Mouse (Mus musculus) CD4-positive, CD25-positive, alpha-beta regulatory T cell, adult 2 months (primary cell): ENCODE data around the gene Mfsd14a.
"Not testable (repeated sequence)": the region's sequence is repeated elsewhere in the genome, so short reads cannot be mapped to it uniquely, and the experiment has no call there.

Experiments
- DNase-seq: peaks from one replicate; pipeline ENCODE4 v3.0.0-alpha.2; 2012; ENCODE audit warnings: low read depth, low spot score

The Mfsd14a gene

GRCm38 (mm10) chr3:116662463-116662863, at the start of gene Mfsd14a:
Gene Mfsd14a, minus strand, starts transcription at chr3:116662677.
- DNase-seq = peak; percentile 99

DNA sequence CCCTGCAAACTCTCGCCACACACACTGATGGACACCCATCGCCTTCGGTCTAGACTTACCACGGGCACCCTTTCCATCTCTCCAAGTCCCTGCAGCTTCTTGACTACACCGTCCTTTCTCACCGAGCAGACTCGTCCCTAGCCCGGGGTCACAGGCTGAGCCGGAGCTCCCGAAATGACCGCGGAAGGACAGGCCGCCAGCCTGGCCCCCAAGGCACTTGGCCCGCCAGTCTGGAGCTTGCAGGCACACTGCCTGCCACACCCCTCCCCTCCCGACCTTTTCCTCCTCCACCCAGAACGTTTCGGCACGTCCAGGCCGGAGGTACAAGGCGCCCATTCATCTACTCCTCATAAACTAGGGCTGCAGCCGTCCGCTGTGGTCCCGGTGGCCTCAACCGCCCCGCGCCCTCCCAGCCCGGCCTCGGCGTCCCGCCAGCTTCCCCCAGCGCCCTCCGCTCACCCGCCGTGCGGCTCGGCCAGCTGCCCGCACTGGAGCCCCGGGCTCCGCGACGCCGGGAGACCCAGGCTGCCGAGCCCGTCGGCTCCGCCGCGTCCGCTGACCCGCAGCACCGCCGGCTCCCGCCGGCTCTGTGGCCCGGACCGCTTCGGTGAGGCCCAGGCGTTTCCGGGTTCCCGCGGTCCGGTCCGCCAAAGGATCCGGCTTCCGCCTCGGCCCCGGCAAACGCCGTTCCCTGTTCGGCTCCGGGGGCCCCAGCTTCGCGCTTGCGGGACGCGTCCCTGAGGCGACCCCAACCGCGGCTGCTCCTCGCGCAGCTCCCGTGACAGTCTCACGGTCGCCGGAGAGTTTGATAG, 49.4 kb upstream of the Mfsd14a start:
- DNase-seq = peak; percentile 71

- peak; percentile 11 for DNase-seq
Measured at GRCm38 (mm10) chr3:116710941-116711340, 48.5 kb upstream of the Mfsd14a start.

DNA sequence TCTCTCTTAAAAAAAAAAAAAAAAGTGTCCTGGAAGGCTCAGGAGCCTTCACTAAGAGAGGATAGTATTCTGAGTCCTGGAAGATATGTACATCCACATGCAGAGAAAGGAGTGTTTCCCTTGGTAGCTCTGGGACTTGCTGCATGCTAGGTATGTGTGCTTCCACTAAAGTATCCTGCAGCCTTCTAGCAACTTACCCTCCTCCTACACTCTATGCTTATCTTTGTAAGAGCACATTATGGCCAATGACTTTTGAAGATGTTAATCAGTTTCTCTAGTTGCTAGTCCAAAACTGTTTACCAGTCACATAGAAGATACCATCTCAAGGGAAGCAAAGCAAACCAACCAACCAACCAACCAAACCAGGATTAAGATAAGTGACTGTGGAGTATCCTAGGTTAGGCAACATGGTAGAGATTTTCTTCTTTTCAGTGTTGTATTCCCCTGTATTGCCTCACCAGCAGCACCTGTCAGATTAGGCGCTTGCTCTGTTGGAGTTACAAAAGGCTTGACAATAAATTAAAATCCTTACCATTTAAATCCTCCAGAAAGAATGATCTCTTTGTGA, 43.2 kb upstream of the Mfsd14a start:
- no peak for DNase-seq

- no peak for DNase-seq
Measured at GRCm38 (mm10) chr3:116703835-116704234, 41.4 kb upstream of the Mfsd14a start.

GRCm38 (mm10) chr3:116702647-116703272, 40.3 kb upstream of the Mfsd14a start:
- no peak for DNase-seq

GRCm38 (mm10) chr3:116701601-116702000, 39.1 kb upstream of the Mfsd14a start:
- DNase-seq = peak; percentile 18

DNA sequence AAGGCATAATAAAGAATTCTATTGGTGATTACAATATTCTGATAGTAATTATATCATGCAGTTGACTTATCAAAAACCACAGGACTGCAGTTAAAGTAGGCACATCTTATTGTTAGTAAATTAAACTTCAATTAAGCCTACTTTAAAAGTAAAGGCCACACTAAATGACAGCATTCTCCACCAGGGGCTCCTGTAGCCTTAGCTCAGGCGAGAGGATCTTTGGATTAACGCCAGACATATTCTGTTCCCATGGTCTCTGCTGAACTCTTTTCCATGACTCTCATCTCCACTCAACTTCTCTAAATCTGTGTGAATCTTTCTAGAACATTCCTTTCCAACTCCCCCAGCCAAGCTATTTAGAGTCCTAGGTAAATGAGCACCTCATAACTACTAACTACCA, 36.3 kb upstream of the Mfsd14a start:
- no peak for DNase-seq

DNA sequence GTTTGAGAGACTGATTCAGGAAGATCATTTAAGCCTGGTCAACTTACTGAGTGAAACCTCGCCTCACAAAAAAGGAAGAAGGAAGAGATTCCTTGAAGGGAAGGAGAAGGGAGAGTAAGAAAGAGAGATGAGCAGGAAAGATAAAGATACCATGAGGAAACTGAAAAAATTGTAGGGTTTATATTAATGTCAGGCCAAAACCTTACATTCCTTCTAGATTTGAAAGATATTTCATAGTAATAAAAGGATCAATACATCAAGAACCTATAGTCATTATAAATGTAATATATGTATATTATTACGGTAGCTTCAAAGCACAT, 33.1 kb upstream of the Mfsd14a start:
- DNase-seq = no peak

- no peak for DNase-seq
Measured at GRCm38 (mm10) chr3:116694955-116695665, 32.6 kb upstream of the Mfsd14a start.

DNA sequence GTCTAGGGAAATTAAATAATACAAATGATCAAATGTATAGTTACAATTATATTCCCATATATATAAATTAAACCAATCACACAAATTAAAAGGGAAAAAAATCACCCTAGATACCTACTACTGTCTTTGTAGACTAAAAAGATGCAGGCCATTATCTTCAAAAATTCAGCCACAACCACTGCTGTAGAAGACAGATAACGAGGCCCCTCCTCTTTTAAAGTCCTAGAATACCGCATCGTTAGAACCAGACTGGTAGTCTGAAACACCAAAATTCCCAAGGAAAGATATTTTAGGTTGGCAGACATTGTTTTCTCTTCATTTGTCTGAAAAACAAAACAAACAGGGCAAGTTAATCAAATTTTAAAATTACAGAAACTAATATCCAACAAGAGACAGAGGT, 31.8 kb upstream of the Mfsd14a start:
- no peak for DNase-seq

- DNase-seq = no peak
Measured at GRCm38 (mm10) chr3:116681160-116681559, 18.7 kb upstream of the Mfsd14a start, which contains the start of gene Gm43191. Gene Gm43191, minus strand, starts transcription at chr3:116681260.

- DNase-seq = not testable (repeated sequence)
Measured at GRCm38 (mm10) chr3:116664281-116664680, 1.8 kb upstream of the Mfsd14a start.

DNA sequence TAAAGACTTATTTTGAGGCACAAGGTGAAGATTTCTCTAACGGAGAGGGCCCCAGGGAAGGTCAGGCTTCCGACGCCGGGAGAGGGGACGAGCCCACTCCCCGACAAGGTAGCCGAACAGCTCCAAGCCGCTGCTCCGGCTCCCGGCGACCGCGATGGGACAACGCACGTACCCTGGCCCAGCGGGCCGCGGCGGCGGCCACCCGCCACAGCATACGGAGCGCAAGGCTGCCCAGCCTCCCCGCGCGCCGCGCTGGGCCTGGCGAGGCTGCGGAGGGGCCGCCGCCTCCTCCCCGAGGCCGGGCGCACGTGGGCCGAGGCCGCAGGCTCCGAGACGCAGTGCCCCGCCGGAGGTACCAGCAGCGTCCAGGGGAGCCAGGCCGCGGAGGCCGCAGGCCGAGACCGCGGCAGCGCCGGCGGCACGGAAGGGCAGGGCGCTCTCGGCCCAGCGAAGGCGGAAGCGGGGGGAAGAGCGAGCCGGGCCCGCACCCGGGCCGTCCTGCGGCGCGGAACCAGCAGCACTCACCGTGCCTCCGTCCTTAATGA, 535 bp downstream of the Mfsd14a start:
- no peak for DNase-seq

- DNase-seq = no peak
Measured at GRCm38 (mm10) chr3:116661288-116661869, 1.1 kb downstream of the Mfsd14a start.

GRCm38 (mm10) chr3:116659856-116660430, 2.5 kb downstream of the Mfsd14a start:
- DNase-seq = peak; percentile 32

DNA sequence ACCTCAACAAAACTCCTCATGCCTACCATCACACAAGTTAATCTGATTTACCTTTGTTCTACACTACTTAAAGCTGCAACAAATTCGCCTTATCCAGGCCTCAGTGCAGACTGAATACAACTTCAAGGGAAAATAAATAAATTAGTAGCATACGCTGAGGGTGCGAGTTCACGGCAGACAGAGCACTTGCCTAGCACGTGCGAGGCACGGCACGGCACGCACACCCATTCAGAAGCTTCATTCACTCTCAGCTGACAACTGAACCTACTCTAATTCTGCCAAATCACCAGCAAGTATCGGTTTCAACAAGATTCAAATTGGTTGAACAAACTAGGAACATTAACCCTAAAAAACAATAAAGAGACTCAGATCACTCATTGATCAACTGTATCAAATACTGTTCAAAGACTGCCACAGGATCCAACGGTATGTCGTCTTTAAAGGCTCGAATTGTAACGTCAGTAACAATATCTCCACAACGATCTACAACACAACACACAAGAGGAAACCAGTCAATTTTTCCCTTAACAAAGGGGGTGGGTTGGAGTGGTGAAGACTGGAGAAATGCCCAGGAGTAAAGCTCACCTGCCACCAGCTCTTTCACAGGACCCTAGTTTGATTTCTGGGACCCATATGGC, 3.4 kb downstream of the Mfsd14a start:
- peak; percentile 64 for DNase-seq

DNA sequence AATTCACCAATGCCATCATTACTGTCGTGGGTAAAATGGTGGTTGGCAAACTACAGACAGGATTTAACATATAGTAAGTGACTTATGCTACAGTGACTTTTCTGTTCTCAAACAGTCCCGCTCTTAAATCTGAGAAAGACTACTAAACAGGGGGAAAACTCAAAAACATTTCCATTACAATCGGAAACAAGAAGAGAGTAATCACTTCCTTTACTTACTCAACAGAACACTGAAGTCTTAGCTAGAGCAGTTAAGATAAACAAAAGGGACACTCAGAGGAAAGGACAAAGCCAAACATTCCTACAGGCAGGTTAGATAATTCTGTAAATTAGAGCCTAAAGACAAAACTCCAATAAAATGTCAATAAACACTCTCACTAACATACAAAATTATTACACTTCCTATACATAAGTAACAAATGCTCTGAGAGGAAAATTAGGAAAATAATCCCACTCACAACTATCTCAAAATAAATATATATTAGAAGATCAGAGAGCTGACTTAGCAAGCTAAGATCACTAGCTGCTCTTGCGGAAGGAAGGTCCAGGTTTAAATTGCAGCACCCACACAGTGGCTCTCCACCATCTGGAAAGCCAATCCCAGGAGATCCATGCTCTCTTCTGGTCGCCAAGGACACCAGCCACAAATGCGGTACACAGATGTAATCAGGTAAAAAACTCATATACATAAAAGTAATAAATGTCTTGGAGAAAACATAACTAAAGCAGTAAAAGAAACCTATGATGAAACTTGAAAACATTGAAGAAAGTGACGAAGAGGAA, 6.1 kb downstream of the Mfsd14a start:
- peak; percentile 47 for DNase-seq

GRCm38 (mm10) chr3:116654051-116654450, 8.4 kb downstream of the Mfsd14a start:
- DNase-seq = not testable (repeated sequence)
